8 mouse cellular contexts compared by ENCODE assay signal in genomic region chr15:25412171-25412641, GRCm38 (mm10). TPM values are rescaled to one million over a fixed set of nuclear protein-coding genes. Genes with fewer than 3 reads are reported as not detected.
DNase-seq lines count a peak whose midpoint lies in the region; ATAC-seq and TF ChIP-seq lines count a peak whose summit lies in the region.

No protein-coding gene starts in this region.

- H3K36me3 ChIP-seq in kidney, adult 2 months (ENCODE audit: control insufficient read depth, insufficient read depth, low read length) = no peaks in the 10 kb centered on the region
- H3K36me3 ChIP-seq in intestine, embryonic 16.5 days (ENCODE audit: control insufficient read depth, insufficient read depth, low read length) = no peaks in the 10 kb centered on the region; the same call in 1 of the 2 replicates
- H3K36me3 ChIP-seq in limb, embryonic 12.5 days = no peaks in the 10 kb centered on the region

- WGBS in kidney, adult 2 months = under 1% methylated on average over 25 of the region's 25 CpGs
- under 1% methylated on average over 25 of the region's 25 CpGs for WGBS in intestine, embryonic 16.5 days
- WGBS in limb, embryonic 12.5 days = under 1% methylated on average over 25 of the region's 25 CpGs

- H3K27me3 ChIP-seq in kidney, adult 2 months (replicated peaks; ENCODE audit: control insufficient read depth, insufficient read depth, low read length) = peaks cover 6% of the 10 kb centered on the region; the same call in 1 of the 2 replicates
- no peaks in the 10 kb centered on the region for H3K27me3 ChIP-seq in intestine, embryonic 16.5 days (replicated peaks; ENCODE audit: control insufficient read depth, insufficient read depth, low read length)
- H3K27me3 ChIP-seq in limb, embryonic 12.5 days = no peaks in the 10 kb centered on the region

- H3K4me2 ChIP-seq in intestine, embryonic 16.5 days (ENCODE audit: low read depth, low read length) = peak overlapping the region; percentile 85
- peak overlapping the region; percentile 81 for H3K4me2 ChIP-seq in limb, embryonic 12.5 days

- peak overlapping the region; percentile 21 for H3K4me3 ChIP-seq in kidney, adult 2 months (ENCODE audit: insufficient read depth, low read depth, low read length)
- H3K4me3 ChIP-seq in intestine, embryonic 16.5 days (ENCODE audit: low read length) = peak overlapping the region; percentile 76
- peak overlapping the region; percentile 96 for H3K4me3 ChIP-seq in limb, embryonic 12.5 days (replicated peaks)

- no peak for TF ChIP-seq CTCF in kidney, adult 2 months (conservative IDR thresholded peaks at IDR 0.05; ENCODE audit: insufficient read depth, insufficient read length, low read depth, low read length)

- 0 out of 2 replicates have a peak, but pooled peaks cover 4% of the 10 kb centered on the region for H3K4me1 ChIP-seq in kidney, adult 2 months (ENCODE audit: control insufficient read depth, insufficient read depth, low read length)
- 0 out of 2 replicates have a peak, but pooled peaks cover 4% of the 10 kb centered on the region for H3K4me1 ChIP-seq in intestine, embryonic 16.5 days (ENCODE audit: control insufficient read depth, insufficient read depth, low read length)
- H3K4me1 ChIP-seq in limb, embryonic 12.5 days (replicated peaks) = no peaks in the 10 kb centered on the region; the same call in 1 of the 2 replicates

- no peak for TF ChIP-seq POLR2A in kidney, adult 2 months (IDR thresholded peaks at IDR 0.05; ENCODE audit: low read depth, low read length)

- peak overlapping the region; percentile 82 for H3K9ac ChIP-seq in intestine, embryonic 16.5 days (ENCODE audit: low read depth, low read length)
- H3K9ac ChIP-seq in limb, embryonic 12.5 days (replicated peaks) = peak overlapping the region; percentile 94

- peak; percentile 51 for ATAC-seq in intestine, embryonic 16.5 days
- peak; percentile 64 for ATAC-seq in limb, embryonic 12.5 days (ENCODE audit: insufficient number of reproducible peaks, insufficient read depth, low FRiP score, low TSS enrichment, low read depth)

- no peak overlapping the region for H3K27ac ChIP-seq in kidney, adult 2 months (ENCODE audit: insufficient read depth, low read depth, low read length)
- H3K27ac ChIP-seq in intestine, embryonic 16.5 days (ENCODE audit: low read length) = peak overlapping the region; percentile 58
- peak overlapping the region; percentile 96 for H3K27ac ChIP-seq in limb, embryonic 12.5 days

- peak; percentile 14 for DNase-seq in kidney, adult 2 months
- no peak for DNase-seq in kidney, adult 11 months
- peak; percentile 50 for DNase-seq in cerebellum, adult 9-11 months
- DNase-seq in frontal cortex, postnatal 14 days (ENCODE audit: low spot score in 2 of 2) = peak; percentile 64 to 72
- peak; percentile 85 for DNase-seq in neural tube, embryonic 10.5 days (ENCODE audit: extremely low spot score, low spot score)
- peak; percentile 36 to 44 for DNase-seq in thymus, postnatal 10 days (ENCODE audit: low spot score in 2 of 2)

- H3K9me3 ChIP-seq in intestine, embryonic 16.5 days (ENCODE audit: control insufficient read depth, low read length) = no peaks in the 10 kb centered on the region
- H3K9me3 ChIP-seq in limb, embryonic 12.5 days = no peaks in the 10 kb centered on the region

RNA-seq across cellular contexts. Expression of gene Basp1, which starts 1.4 kb away (rescaled TPM):
- polyA plus RNA-seq in kidney, adult 2 months (2012; rRNA removed) = 1.6 and 2.7 TPM in 2 replicates
- 6.5 and 7.6 TPM in 2 replicates for polyA plus RNA-seq in intestine, embryonic 16.5 days (2015; fragmentation: Nextera tagmentation; extraction: Ambion mirVana)
- polyA plus RNA-seq in limb, embryonic 12.5 days (2016; fragmentation: Nextera tagmentation; extraction: Ambion mirVana) = 71.4 and 113 TPM in 2 replicates

Comparison
In these comparisons a context has a peak if more than half of its experiments do, and no peak if none do; other contexts are left out.
1. H3K4me3 ChIP-seq: peak in every context shown above with its lines; median percentile 96 in limb, embryonic 12.5 days; 76 in intestine, embryonic 16.5 days; 21 in kidney, adult 2 months.